Mouse (Mus musculus): Measurements from ENCODE around the gene Frk. TPM values are rescaled to one million over a fixed set of nuclear protein-coding genes. Genes with fewer than 3 reads are reported as not detected.

Frk gene
- polyA plus RNA-seq, 2 experiments = 3.6 to 7.4 TPM

- no peaks in the 10 kb centered on the region for H3K4me1 ChIP-seq (ENCODE audit: control insufficient read depth, insufficient read depth, low read length)
- ATAC-seq (ENCODE audit: low FRiP score, low read depth) (no peak), DNase-seq (ENCODE audit: low spot score) (peak; percentile 3)
- 57% methylated on average over 1 of the region's 1 CpGs for WGBS
- H3K9ac ChIP-seq (ENCODE audit: low read depth, low read length, severe bottlenecking) = no peak overlapping the region
- H3K36me3 ChIP-seq (ENCODE audit: control insufficient read depth, insufficient read depth, low read length) = no peaks in the 10 kb centered on the region
- H3K4me3 ChIP-seq (replicated peaks; ENCODE audit: low read length) = no peak overlapping the region
- H3K27ac ChIP-seq (replicated peaks; ENCODE audit: low read depth, low read length) = no peak overlapping the region
- H3K9me3 ChIP-seq (ENCODE audit: control insufficient read depth, low read length) = no peaks in the 10 kb centered on the region
- no peak overlapping the region for H3K4me2 ChIP-seq (replicated peaks; ENCODE audit: low read depth, low read length, severe bottlenecking)
- TF ChIP-seq POLR2A (IDR thresholded peaks at IDR 0.05; ENCODE audit: borderline replicate concordance, extremely low read depth, insufficient read depth, insufficient read length) = no peak
- H3K27me3 ChIP-seq (ENCODE audit: control insufficient read depth, insufficient read depth, low read length) = no peaks in the 10 kb centered on the region
Observed at GRCm38 (mm10) chr10:34532507-34532906, 49.3 kb downstream of the Frk start.

- no peak for TF ChIP-seq POLR2A (IDR thresholded peaks at IDR 0.05; ENCODE audit: borderline replicate concordance, extremely low read depth, insufficient read depth, insufficient read length)
- Histone ChIP-seq H3K36me3 (ENCODE audit: control insufficient read depth, insufficient read depth, low read length) (no peaks in the 10 kb centered on the region), H3K4me3 (replicated peaks; ENCODE audit: low read length) (no peak overlapping the region), H3K9me3 (ENCODE audit: control insufficient read depth, low read length) (no peaks in the 10 kb centered on the region), H3K4me2 (replicated peaks; ENCODE audit: low read depth, low read length, severe bottlenecking) (no peak overlapping the region), H3K27ac (replicated peaks; ENCODE audit: low read depth, low read length) (no peak overlapping the region), H3K4me1 (ENCODE audit: control insufficient read depth, insufficient read depth, low read length) (no peaks in the 10 kb centered on the region), H3K9ac (ENCODE audit: low read depth, low read length, severe bottlenecking) (no peak overlapping the region), H3K27me3 (ENCODE audit: control insufficient read depth, insufficient read depth, low read length) (no peaks in the 10 kb centered on the region)
- WGBS = 85% methylated on average over 2 of the region's 2 CpGs
- no peak for ATAC-seq (ENCODE audit: low FRiP score, low read depth)
- no peak for DNase-seq (ENCODE audit: low spot score)
Observed at GRCm38 (mm10) chr10:34540687-34541086, 57.5 kb downstream of the Frk start.

GRCm38 (mm10) chr10:34541717-34542490, 58.7 kb downstream of the Frk start:
- H3K27ac ChIP-seq (replicated peaks; ENCODE audit: low read depth, low read length) = no peak overlapping the region

GRCm38 (mm10) chr10:34550612-34551011, 67.4 kb downstream of the Frk start:
- no peaks in the 10 kb centered on the region for H3K4me1 ChIP-seq (ENCODE audit: control insufficient read depth, insufficient read depth, low read length)
- 76% methylated on average over 5 of the region's 5 CpGs for WGBS
- ATAC-seq (ENCODE audit: low FRiP score, low read depth) (no peak), DNase-seq (ENCODE audit: low spot score) (no peak)
- no peaks in the 10 kb centered on the region for H3K27me3 ChIP-seq (ENCODE audit: control insufficient read depth, insufficient read depth, low read length)
- no peak for TF ChIP-seq POLR2A (IDR thresholded peaks at IDR 0.05; ENCODE audit: borderline replicate concordance, extremely low read depth, insufficient read depth, insufficient read length)
- H3K9me3 ChIP-seq (ENCODE audit: control insufficient read depth, low read length) = no peaks in the 10 kb centered on the region
- no peaks in the 10 kb centered on the region for H3K36me3 ChIP-seq (ENCODE audit: control insufficient read depth, insufficient read depth, low read length)
- no peak overlapping the region for H3K4me2 ChIP-seq (replicated peaks; ENCODE audit: low read depth, low read length, severe bottlenecking)
- no peak overlapping the region for H3K4me3 ChIP-seq (replicated peaks; ENCODE audit: low read length)
- no peak overlapping the region for H3K27ac ChIP-seq (replicated peaks; ENCODE audit: low read depth, low read length)
- H3K9ac ChIP-seq (ENCODE audit: low read depth, low read length, severe bottlenecking) = no peak overlapping the region

More at GRCm38 (mm10) chr10:34541717-34542490, 58.7 kb downstream of the Frk start:
- ATAC-seq (ENCODE audit: low FRiP score, low read depth) (no peak), DNase-seq (ENCODE audit: low spot score) (no peak)
- H3K4me3 ChIP-seq (replicated peaks; ENCODE audit: low read length) = no peak overlapping the region
- no peaks in the 10 kb centered on the region for H3K4me1 ChIP-seq (ENCODE audit: control insufficient read depth, insufficient read depth, low read length)
- 82% methylated on average over 3 of the region's 3 CpGs for WGBS
- H3K9ac ChIP-seq (ENCODE audit: low read depth, low read length, severe bottlenecking) = no peak overlapping the region
- TF ChIP-seq POLR2A (IDR thresholded peaks at IDR 0.05; ENCODE audit: borderline replicate concordance, extremely low read depth, insufficient read depth, insufficient read length) = no peak
- H3K4me2 ChIP-seq (replicated peaks; ENCODE audit: low read depth, low read length, severe bottlenecking) = no peak overlapping the region
- H3K9me3 ChIP-seq (ENCODE audit: control insufficient read depth, low read length) = no peaks in the 10 kb centered on the region
- H3K27me3 ChIP-seq (ENCODE audit: control insufficient read depth, insufficient read depth, low read length) = no peaks in the 10 kb centered on the region
- H3K36me3 ChIP-seq (ENCODE audit: control insufficient read depth, insufficient read depth, low read length) = no peaks in the 10 kb centered on the region

GRCm38 (mm10) chr10:34551636-34552035, 68.4 kb downstream of the Frk start:
- WGBS = 63% methylated on average over 5 of the region's 5 CpGs
- Histone ChIP-seq H3K4me3 (replicated peaks; ENCODE audit: low read length) (no peak overlapping the region), H3K36me3 (ENCODE audit: control insufficient read depth, insufficient read depth, low read length) (no peaks in the 10 kb centered on the region), H3K27ac (replicated peaks; ENCODE audit: low read depth, low read length) (no peak overlapping the region), H3K4me2 (replicated peaks; ENCODE audit: low read depth, low read length, severe bottlenecking) (no peak overlapping the region), H3K4me1 (ENCODE audit: control insufficient read depth, insufficient read depth, low read length) (no peaks in the 10 kb centered on the region), H3K9ac (ENCODE audit: low read depth, low read length, severe bottlenecking) (no peak overlapping the region), H3K27me3 (ENCODE audit: control insufficient read depth, insufficient read depth, low read length) (no peaks in the 10 kb centered on the region), H3K9me3 (ENCODE audit: control insufficient read depth, low read length) (no peaks in the 10 kb centered on the region)
- TF ChIP-seq POLR2A (IDR thresholded peaks at IDR 0.05; ENCODE audit: borderline replicate concordance, extremely low read depth, insufficient read depth, insufficient read length) = no peak
- DNase-seq (ENCODE audit: low spot score) (no peak), ATAC-seq (ENCODE audit: low FRiP score, low read depth) (no peak)

Data from limb, embryonic 14.5 days (tissue).